Mouse (Mus musculus): Measurements from ENCODE around the gene Gc. TPM values are rescaled to one million over a fixed set of nuclear protein-coding genes. Genes with fewer than 3 reads are reported as not detected.

Gc gene
- polyA plus RNA-seq, 1 experiment from 2014 or later: 508 TPM

Other genes with a start within 250 kb of the Gc start
- gene Npffr2, start 69.5 kb upstream of the Gc start, polyA plus RNA-seq (2015; fragmentation: Nextera tagmentation; extraction: Ambion mirVana): not detected in 2 replicates

Data from liver, embryonic 15.5 days (tissue).